Mouse (Mus musculus): ENCODE results near the gene Slc45a2. TPM values are rescaled to one million over a fixed set of nuclear protein-coding genes. Genes with fewer than 3 reads are reported as not detected.

The Slc45a2 gene
- polyA plus RNA-seq, 1 experiment from 2014 or later, result 0.05 TPM

- no peaks in the 10 kb centered on the region for H3K27me3 ChIP-seq (ENCODE audit: low read depth, poor library complexity, severe bottlenecking)
- H3K4me1 ChIP-seq, result peaks cover 37% of the 10 kb centered on the region
- WGBS, result 96% methylated on average over 1 of the region's 1 CpGs
- no peaks in the 10 kb centered on the region for H3K9me3 ChIP-seq (replicated peaks)
- H3K4me3 ChIP-seq, result no peak overlapping the region
- H3K27ac ChIP-seq, result no peak overlapping the region
- no peaks in the 10 kb centered on the region for H3K36me3 ChIP-seq
- DNase-seq (ENCODE audit: low spot score), result no peak
Observed at GRCm38 (mm10) chr15:11062903-11063302, 62.4 kb downstream of the Slc45a2 start.

DNA sequence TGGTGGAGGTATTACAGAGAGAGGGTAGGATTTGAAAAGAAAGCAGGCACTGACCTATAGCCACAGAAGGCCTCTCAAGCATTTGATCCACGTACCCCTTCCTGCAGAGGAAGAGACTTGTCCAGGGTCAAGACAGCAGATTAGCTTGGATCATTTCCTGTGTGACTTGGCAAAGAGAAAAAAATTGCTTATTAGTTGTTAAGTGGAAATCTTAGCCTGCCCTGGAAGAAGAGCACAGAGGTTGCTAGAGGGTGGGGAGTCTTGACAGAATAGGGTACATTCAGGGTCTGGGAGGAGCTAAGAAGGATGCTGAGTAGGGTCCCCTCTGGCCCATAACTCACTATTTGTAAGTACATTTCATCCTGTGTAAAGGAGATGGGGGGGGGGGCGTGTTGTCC lies 63.6 kb downstream of the Slc45a2 start:
- Histone ChIP-seq H3K4me1 (peaks cover 37% of the 10 kb centered on the region), H3K27ac (peak overlapping the region; percentile 86), H3K36me3 (no peaks in the 10 kb centered on the region), H3K4me3 (peak overlapping the region; percentile 51), H3K9me3 (replicated peaks) (no peaks in the 10 kb centered on the region), H3K27me3 (ENCODE audit: low read depth, poor library complexity, severe bottlenecking) (no peaks in the 10 kb centered on the region)
- no peak for DNase-seq (ENCODE audit: low spot score)
- WGBS, result 34% methylated on average over 1 of the region's 2 CpGs

DNA sequence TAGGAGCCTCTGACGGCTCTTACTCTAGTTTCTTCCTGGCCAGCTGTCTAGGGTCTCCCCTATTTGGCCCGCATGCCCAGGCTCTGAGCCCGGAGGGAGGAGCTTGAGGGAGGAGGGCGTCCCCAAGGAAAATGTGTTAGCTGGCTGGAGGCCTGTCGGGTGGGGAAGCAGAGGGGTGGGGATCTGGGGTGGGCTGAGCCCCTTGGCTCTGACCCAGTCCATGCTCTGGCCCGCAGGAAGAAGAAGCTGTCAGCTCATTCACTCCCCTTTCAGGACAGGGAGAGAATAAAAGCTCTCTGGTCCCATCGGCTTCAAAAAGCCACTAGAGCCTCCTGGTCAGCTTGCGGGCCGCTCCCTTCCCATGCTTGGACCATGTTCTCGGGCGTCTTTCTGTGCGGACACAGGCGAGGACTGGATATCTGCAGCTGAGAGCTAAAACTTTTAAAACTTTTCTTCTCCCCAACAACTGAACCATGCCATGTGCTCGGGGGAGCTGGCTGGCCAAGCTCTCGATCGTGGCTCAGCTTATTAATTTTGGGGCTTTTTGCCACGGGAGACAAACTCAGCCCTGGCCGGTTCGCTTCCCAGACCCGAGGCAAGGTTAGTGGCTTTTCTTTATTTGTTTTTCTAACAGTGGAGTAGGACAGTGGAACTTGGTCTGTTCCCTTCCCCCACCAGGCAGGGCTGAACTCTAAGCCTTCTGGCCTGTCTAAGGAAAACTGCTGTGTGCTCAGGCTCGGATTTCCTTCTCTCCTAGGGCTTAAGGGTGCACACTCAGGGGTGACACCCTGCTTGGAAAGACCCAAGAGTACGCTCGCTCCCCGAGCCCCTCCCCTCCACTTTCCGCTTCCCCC lies 64.3 kb downstream of the Slc45a2 start, which contains the start of gene Adamts12:
TSS of gene Adamts12 (plus strand) at position 233 of the 854 bp plus-strand sequence.
- peak; percentile 64 for DNase-seq (ENCODE audit: low spot score)
- Histone ChIP-seq H3K36me3 (no peaks in the 10 kb centered on the region), H3K9me3 (replicated peaks) (no peaks in the 10 kb centered on the region), H3K27me3 (ENCODE audit: low read depth, poor library complexity, severe bottlenecking) (no peaks in the 10 kb centered on the region), H3K27ac (peak within 1 kb of the TSS; percentile 86), H3K4me3 (peak within 1 kb of the TSS; percentile 51), H3K4me1 (peaks cover 42% of the 10 kb centered on the region)
- 2% methylated on average over 25 of the region's 25 CpGs for WGBS

DNA sequence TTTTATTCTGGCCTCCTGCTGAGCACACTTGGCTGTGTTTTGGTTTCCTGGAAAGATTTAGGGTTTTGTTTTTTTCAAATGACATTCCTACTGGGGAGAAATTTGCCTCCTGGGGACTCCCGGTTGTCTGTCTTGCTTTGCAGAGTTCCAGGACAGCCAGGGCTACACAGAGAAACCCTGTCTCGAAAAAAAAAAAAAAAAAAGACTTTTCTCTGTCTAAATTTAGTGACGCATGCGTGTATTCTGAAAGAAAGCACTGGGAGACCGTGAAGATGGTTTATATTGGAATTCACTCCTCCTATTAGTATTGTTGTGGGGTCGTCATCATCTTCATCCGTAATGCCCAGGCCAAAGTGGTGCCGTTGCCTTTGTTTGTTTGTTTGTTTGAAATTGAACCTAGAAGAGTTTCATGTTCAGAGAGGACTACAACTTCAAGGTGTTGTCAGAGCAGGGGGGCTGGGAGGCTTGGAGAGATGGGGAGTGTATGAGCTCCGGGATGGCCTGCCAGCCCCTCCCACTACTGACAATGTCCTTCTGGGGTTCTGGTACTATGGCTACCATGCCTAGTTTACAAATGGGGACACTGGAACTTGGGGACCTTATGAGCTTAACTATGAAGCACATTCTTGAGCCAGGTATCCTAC lies 65.1 kb downstream of the Slc45a2 start:
- Histone ChIP-seq H3K9me3 (replicated peaks) (no peaks in the 10 kb centered on the region), H3K4me1 (peaks cover 42% of the 10 kb centered on the region), H3K27me3 (ENCODE audit: low read depth, poor library complexity, severe bottlenecking) (no peaks in the 10 kb centered on the region), H3K4me3 (peak overlapping the region; percentile 51), H3K27ac (peak overlapping the region; percentile 86; the same call in 1 of the 2 replicates), H3K36me3 (no peaks in the 10 kb centered on the region)
- 16% methylated on average over 9 of the region's 9 CpGs for WGBS
- no peak for DNase-seq (ENCODE audit: low spot score)

DNA sequence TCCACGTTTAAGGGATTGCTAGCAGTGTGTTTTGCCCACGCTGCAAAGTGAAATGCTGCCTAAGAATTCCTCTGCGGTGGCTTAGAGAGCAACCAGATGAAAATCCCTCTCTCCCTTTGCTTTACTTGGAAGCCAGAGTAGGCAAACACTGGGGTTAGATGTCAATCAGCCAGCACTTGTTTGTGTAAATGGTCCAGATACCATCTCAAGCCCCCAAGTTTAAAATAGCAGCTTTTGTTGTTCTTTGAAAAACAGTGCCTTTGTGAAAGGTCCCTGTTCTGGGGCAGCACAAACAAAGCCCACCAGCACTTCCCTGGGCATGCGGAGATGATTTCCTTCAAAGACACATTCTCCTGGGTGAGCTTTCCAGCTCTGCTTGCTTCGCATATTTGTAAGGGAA lies 65.8 kb downstream of the Slc45a2 start:
- Histone ChIP-seq H3K27ac (peak overlapping the region; percentile 62; the same call in 1 of the 2 replicates), H3K9me3 (replicated peaks) (no peaks in the 10 kb centered on the region), H3K4me3 (peak overlapping the region; percentile 51; the same call in 1 of the 2 replicates), H3K27me3 (ENCODE audit: low read depth, poor library complexity, severe bottlenecking) (no peaks in the 10 kb centered on the region), H3K4me1 (peaks cover 42% of the 10 kb centered on the region), H3K36me3 (no peaks in the 10 kb centered on the region)
- no peak for DNase-seq (ENCODE audit: low spot score)
- WGBS, result 34% methylated on average over 5 of the region's 5 CpGs

GRCm38 (mm10) chr15:11067891-11068290 lies 67.4 kb downstream of the Slc45a2 start:
- Histone ChIP-seq H3K4me3 (no peak overlapping the region), H3K36me3 (no peaks in the 10 kb centered on the region), H3K9me3 (replicated peaks) (no peaks in the 10 kb centered on the region), H3K27ac (no peak overlapping the region), H3K4me1 (peaks cover 42% of the 10 kb centered on the region), H3K27me3 (ENCODE audit: low read depth, poor library complexity, severe bottlenecking) (no peaks in the 10 kb centered on the region)
- no peak for DNase-seq (ENCODE audit: low spot score)
- 90% methylated on average over 7 of the region's 7 CpGs for WGBS

GRCm38 (mm10) chr15:11075726-11076361 lies 75.3 kb downstream of the Slc45a2 start:
- no peak overlapping the region for H3K4me3 ChIP-seq
- no peaks in the 10 kb centered on the region for H3K27me3 ChIP-seq (ENCODE audit: low read depth, poor library complexity, severe bottlenecking)
- DNase-seq (ENCODE audit: low spot score), result no peak
- no peaks in the 10 kb centered on the region for H3K4me1 ChIP-seq
- no peaks in the 10 kb centered on the region for H3K9me3 ChIP-seq (replicated peaks)
- H3K27ac ChIP-seq, result no peak overlapping the region
- 87% methylated on average over 3 of the region's 3 CpGs for WGBS
- H3K36me3 ChIP-seq, result no peaks in the 10 kb centered on the region

Other genes with a start within 250 kb of the Slc45a2 start
- 1.7 and 3.3 TPM in 2 replicates for gene C1qtnf3, start 48.4 kb upstream of the Slc45a2 start, polyA plus RNA-seq (2016; fragmentation: Nextera tagmentation; extraction: Ambion mirVana)
- 13.3 and 15.9 TPM in 2 replicates for gene Amacr, start 19.0 kb upstream of the Slc45a2 start, polyA plus RNA-seq (2016; fragmentation: Nextera tagmentation; extraction: Ambion mirVana)
- gene Rxfp3, start 37.3 kb downstream of the Slc45a2 start, polyA plus RNA-seq (2016; fragmentation: Nextera tagmentation; extraction: Ambion mirVana), result 0.05 and 0.15 TPM in 2 replicates
- gene Adamts12, start 64.1 kb downstream of the Slc45a2 start, polyA plus RNA-seq (2016; fragmentation: Nextera tagmentation; extraction: Ambion mirVana), result 1.0 and 1.6 TPM in 2 replicates

All from limb, embryonic 10.5 days (tissue).